Mouse (Mus musculus) effector memory CD4-positive, alpha-beta T cell, adult 5 months (primary cell): Measurements from ENCODE around the gene Ripk4. TPM values are rescaled to one million over a fixed set of nuclear protein-coding genes. Genes with fewer than 3 reads are reported as not detected.

ENCODE experiments used
- polyA plus RNA-seq: library from polyadenylated mRNA; unstranded; fragments of 100-300 nt; shearing (Covaris generic); gene quantifications from one replicate; pipeline ENCODE4 v1.2.1, GENCODE M21; 2017

The Ripk4 gene
- polyA plus RNA-seq: 0.14 TPM

DNA sequence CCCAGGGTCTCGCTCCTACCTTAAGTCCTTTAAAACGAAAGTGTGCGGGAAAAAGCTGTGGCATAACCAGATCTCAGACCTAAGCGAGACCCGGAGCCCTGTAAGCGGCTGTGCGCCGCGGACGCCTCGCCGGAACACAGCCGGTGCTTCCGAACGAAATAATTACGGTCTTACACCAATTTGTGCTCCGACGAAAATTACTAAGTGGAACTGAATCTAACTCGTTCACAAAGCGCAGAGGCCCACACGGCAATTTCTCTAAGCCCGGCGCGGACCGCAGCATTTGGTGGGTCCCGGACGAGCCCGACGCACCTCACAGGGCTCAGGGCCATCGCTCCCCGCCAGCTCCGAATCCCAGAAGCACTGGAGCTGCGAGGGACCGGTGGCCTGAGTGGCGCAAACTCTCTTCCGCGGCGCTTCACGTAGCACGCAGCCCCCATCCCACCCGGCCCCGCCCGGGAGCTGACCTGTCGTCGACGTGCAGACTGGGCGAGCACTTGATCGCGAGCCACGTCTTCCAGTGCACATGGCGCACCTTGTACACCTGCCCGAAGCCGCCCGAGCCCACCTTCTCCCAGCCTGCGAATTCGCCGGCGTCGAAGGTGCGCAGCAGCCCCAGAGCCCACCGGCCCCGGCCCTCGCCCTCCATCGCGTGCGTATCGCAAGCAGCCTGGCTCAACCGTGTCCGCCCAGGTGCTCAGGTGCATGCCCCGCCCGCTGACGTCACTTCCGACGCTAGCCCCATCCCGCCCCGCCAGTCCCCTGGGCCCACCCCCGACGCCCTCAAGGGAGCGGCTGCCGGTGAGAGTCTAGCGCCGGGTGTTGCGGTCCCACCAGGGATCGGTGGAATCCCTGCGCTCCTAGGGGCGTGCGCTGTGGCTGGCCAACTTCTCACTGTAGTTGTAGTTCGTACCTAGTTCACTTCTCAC lies at the start of gene Ripk4:
Gene Ripk4 (minus strand): TSS at position 727 of the 929 bp plus-strand sequence.

Other genes starting within 250 kb of the Ripk4 start
- 1.9 TPM for gene Fam3b, start 249.0 kb downstream of the Ripk4 start, polyA plus RNA-seq
- gene Tmprss2, start 152.6 kb downstream of the Ripk4 start, polyA plus RNA-seq: not detected
- 19.3 TPM for gene Prdm15, start 88.1 kb upstream of the Ripk4 start, polyA plus RNA-seq
- 11.8 TPM for gene C2cd2, start 198.8 kb upstream of the Ripk4 start, polyA plus RNA-seq
- gene Zbtb21, start 198.8 kb upstream of the Ripk4 start, polyA plus RNA-seq: 96.3 TPM
- 26.9 TPM for gene B230307C23Rik, start 233.5 kb upstream of the Ripk4 start, polyA plus RNA-seq